Mouse (Mus musculus) bone marrow macrophage, adult 2 months (primary cell): ENCODE measurements around the gene Krt33b.

ENCODE experiments used
- CTCF ChIP-seq: IDR thresholded peaks from 2 replicates; pipeline ENCODE4 v1.5.1; 2012; ENCODE audit warnings: low read depth, mild to moderate bottlenecking, low read length, moderate library complexity
- POLR2A ChIP-seq: IDR thresholded peaks from 2 replicates; pipeline ENCODE4 v1.6.1; 2012; ENCODE audit warnings: mild to moderate bottlenecking, low read depth, low read length, borderline replicate concordance

DNA sequence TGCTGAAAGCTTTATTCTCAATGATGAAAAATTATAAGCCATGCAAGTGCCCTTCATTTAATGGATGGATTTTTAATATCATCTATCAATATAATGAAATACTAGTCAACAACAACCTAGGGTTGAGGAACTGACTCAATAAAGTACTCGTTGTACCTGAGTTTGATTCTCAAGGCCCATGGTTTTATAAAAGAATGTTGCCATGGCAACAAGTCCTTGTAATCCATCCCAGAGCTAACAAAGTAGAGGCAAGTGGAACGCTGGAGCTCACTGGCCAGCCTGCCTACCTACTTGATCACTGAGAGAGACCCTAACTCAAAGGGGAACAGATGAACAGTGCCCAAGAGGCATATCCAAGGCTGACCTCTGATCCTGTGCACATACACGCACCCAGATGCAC, 39.1 kb downstream of the Krt33b start:
- no peak for TF ChIP-seq CTCF
- TF ChIP-seq POLR2A: no peak
